Mouse (Mus musculus) liver, embryonic 12.5 days (tissue): Measurements from ENCODE around the gene Rnf225. TPM values are rescaled to one million over a fixed set of nuclear protein-coding genes. Genes with fewer than 3 reads are reported as not detected.
"Not testable (repeated sequence)": the region's sequence is repeated elsewhere in the genome, so short reads cannot be mapped to it uniquely, and the experiment has no call there.

ENCODE experiments used
- ATAC-seq: fragments of 200-750 bp; cut with Nextera tagmentation; 2 replicates; pipeline ENCODE4 v1.8.0; 2017; ENCODE audit warnings: moderate number of reproducible peaks, mild to moderate bottlenecking, moderate library complexity
- H3K27ac ChIP-seq: fragments of 300-500 bp; sonication (generic); 2 replicates; pipeline ENCODE4 v1.5.1; 2016; ENCODE audit warnings: mild to moderate bottlenecking
- H3K27me3 ChIP-seq: fragments of 300-500 bp; sonication (generic); replicated peaks from 2 replicates; pipeline ENCODE4 v1.6.1; 2016; ENCODE audit warnings: mild to moderate bottlenecking, moderate library complexity
- H3K36me3 ChIP-seq: fragments of 300-500 bp; sonication (generic); 2 replicates; pipeline ENCODE4 v1.6.1; 2016; ENCODE audit warnings: mild to moderate bottlenecking, moderate library complexity
- H3K4me1 ChIP-seq: fragments of 300-500 bp; sonication (generic); 2 replicates; pipeline ENCODE4 v1.6.1; 2016
- H3K4me2 ChIP-seq: fragments of 300-500 bp; sonication (generic); 2 replicates; pipeline ENCODE4 v1.6.1; 2016; ENCODE audit warnings: mild to moderate bottlenecking, moderate library complexity
- H3K4me3 ChIP-seq: fragments of 300-500 bp; sonication (generic); 2 replicates; pipeline ENCODE4 v1.5.1; 2016; ENCODE audit warnings: mild to moderate bottlenecking, moderate library complexity
- H3K9ac ChIP-seq: fragments of 300-500 bp; sonication (generic); 2 replicates; pipeline ENCODE4 v1.6.1; 2016; ENCODE audit warnings: mild to moderate bottlenecking, moderate library complexity
- H3K9me3 ChIP-seq: fragments of 300-500 bp; sonication (generic); replicated peaks from 2 replicates; pipeline ENCODE4 v1.6.1; 2016; ENCODE audit warnings: mild to moderate bottlenecking, moderate library complexity
- whole genome bisulfite sequencing: fragments of 180-500 bp; shearing (Covaris S2); methylation state at CpG from one replicate; pipeline ENCODE4 v1.1.7; 2016; ENCODE audit not compliant: insufficient replicate concordance; 5-methylcytosine and 5-hydroxymethylcytosine counted together
- polyA plus RNA-seq: library from polyadenylated mRNA; unstranded; fragments of >200 nt; fragmentation: Nextera tagmentation; extraction: Ambion mirVana; gene quantifications from 2 replicates; pipeline ENCODE4 v1.2.1, GENCODE M21; 2016

Rnf225 gene
- polyA plus RNA-seq = 0.24 and 0.43 TPM in 2 replicates

DNA sequence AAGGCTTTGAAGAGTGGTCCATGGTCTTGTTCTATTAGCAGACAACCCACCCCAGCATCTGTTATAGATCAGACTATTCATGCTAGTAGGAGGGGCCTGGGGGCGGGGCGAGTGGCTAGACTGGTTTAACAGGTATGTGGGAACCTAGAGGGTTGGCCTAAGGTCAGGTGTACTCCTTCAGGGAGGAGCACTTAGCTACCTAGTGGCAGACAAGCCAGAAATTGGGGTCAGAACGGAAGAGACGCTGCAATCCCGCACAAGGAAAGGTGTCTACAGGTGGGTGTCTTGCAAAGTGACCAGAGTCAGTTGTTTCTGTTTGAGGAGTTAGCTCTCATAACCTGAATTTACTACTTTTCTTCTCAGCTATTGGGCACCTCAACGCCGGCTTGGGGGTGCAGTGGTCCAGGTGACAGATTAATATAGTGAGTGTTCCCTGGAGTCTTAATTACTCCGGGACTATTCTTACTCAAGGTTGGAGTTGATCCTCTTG lies at the start of gene Rnf225:
Rnf225 (plus strand) TSS at position 226 of the 490 bp plus-strand sequence.
- H3K36me3 ChIP-seq = peaks cover 51% of the 10 kb centered on the region
- 26% methylated on average over 8 of the region's 8 CpGs for whole genome bisulfite sequencing
- no peak within 1 kb of the TSS; the same call in 1 of the 2 replicates for H3K27ac ChIP-seq
- peak; percentile 9 for ATAC-seq
- H3K4me1 ChIP-seq = peaks cover 43% of the 10 kb centered on the region
- peak within 1 kb of the TSS; percentile 66 for H3K4me2 ChIP-seq
- peaks cover 24% of the 10 kb centered on the region for H3K27me3 ChIP-seq
- H3K9ac ChIP-seq = peak within 1 kb of the TSS; percentile 56
- H3K9me3 ChIP-seq = no peaks in the 10 kb centered on the region
- H3K4me3 ChIP-seq = peak within 1 kb of the TSS; percentile 40

GRCm38 (mm10) chr7:12880036-12880435 lies 47.2 kb upstream of the Rnf225 start:
- peaks cover 19% of the 10 kb centered on the region for H3K4me1 ChIP-seq
- H3K27ac ChIP-seq = no peak overlapping the region
- no peak overlapping the region for H3K9ac ChIP-seq
- no peak for ATAC-seq
- no peak overlapping the region for H3K4me2 ChIP-seq
- no peaks in the 10 kb centered on the region for H3K27me3 ChIP-seq
- H3K4me3 ChIP-seq = no peak overlapping the region
- H3K36me3 ChIP-seq = no peaks in the 10 kb centered on the region; the same call in 1 of the 2 replicates
- no peaks in the 10 kb centered on the region for H3K9me3 ChIP-seq

DNA sequence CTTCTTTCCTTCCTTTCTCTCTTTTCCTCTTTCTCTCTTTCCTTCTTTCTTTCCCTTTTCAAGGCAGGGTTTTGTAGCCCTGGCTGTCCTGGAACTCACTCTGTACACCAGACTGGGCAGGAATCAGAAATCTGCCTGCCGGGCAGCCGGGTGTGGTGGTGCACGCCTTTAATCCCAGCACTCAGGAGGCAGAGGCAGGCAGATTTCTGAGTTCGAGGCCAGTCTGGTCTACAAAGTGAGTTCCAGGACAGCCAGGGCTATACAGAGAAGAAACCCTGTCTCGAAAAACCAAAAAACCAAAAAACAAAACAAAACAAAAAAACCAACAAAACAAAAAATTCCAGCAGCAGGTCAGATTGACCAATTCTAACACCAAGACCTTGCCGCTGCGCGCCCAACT lies 46.7 kb upstream of the Rnf225 start:
- WGBS = 33% methylated on average over 8 of the region's 8 CpGs
- H3K9me3 ChIP-seq, ATAC-seq, H3K27ac ChIP-seq, H3K27me3 ChIP-seq, H3K36me3 ChIP-seq: not testable (repeated sequence)
- Histone ChIP-seq H3K4me1 (peaks cover 19% of the 10 kb centered on the region), H3K4me3 (peak overlapping the region; percentile 68), H3K9ac (peak overlapping the region; percentile 68; the same call in 1 of the 2 replicates), H3K4me2 (peak overlapping the region; percentile 87)

- Histone ChIP-seq H3K4me3 (peak within 1 kb of the TSS; percentile 68), H3K27ac (peak within 1 kb of the TSS; percentile 48; the same call in 1 of the 2 replicates), H3K9ac (peak within 1 kb of the TSS; percentile 68), H3K4me2 (peak within 1 kb of the TSS; percentile 87), H3K9me3 (no peaks in the 10 kb centered on the region), H3K4me1 (peaks cover 19% of the 10 kb centered on the region), H3K36me3 (peaks cover 8% of the 10 kb centered on the region), H3K27me3 (no peaks in the 10 kb centered on the region)
- peak; percentile 100 for ATAC-seq
- 1% methylated on average over 35 of the region's 35 CpGs for WGBS
Measured at GRCm38 (mm10) chr7:12880911-12881660, 46.1 kb upstream of the Rnf225 start, which contains the start of gene Zfp128. TSS of gene Zfp128 (plus strand) at chr7:12881177.

DNA sequence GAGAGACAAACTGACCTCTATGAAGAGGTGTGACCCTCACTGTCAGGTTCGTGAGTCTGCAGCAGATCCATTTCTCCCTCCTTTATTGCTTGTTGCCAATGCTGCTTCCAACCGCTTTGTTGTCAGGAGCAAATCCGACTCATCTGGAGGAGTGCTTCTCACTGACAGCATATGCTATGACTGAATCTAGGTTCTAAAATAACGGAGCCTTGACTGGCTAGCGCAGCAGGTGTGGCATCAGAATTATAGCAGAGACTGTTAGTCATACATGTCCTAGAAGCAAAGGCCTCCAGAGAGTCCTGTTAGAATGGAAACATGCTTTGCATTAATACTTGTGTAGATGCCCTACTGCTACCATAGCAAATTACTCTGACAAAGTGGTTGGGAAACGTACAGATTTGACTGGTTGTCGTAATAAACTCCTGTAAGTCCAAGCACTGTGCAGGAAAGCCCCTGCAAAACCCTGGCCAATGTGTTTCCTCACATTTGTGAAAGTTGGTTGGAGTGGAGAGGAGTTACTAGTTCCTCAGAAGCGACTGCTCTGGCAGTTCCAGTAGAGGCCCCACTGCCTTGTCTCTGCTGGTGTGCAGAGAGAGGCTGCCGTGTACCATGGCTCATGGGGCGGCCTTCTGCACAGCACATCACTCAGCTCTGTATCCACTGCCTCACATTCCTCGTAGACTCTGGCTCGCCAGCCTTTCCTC lies 40.5 kb upstream of the Rnf225 start:
- peaks cover 52% of the 10 kb centered on the region for H3K36me3 ChIP-seq
- H3K27ac ChIP-seq = no peak overlapping the region
- H3K27me3 ChIP-seq = no peaks in the 10 kb centered on the region
- H3K4me2 ChIP-seq = no peak overlapping the region
- no peaks in the 10 kb centered on the region for H3K9me3 ChIP-seq
- H3K9ac ChIP-seq = no peak overlapping the region
- no peak for ATAC-seq
- no peak overlapping the region for H3K4me3 ChIP-seq
- 80% methylated on average over 12 of the region's 12 CpGs for WGBS
- peaks cover 10% of the 10 kb centered on the region for H3K4me1 ChIP-seq

DNA sequence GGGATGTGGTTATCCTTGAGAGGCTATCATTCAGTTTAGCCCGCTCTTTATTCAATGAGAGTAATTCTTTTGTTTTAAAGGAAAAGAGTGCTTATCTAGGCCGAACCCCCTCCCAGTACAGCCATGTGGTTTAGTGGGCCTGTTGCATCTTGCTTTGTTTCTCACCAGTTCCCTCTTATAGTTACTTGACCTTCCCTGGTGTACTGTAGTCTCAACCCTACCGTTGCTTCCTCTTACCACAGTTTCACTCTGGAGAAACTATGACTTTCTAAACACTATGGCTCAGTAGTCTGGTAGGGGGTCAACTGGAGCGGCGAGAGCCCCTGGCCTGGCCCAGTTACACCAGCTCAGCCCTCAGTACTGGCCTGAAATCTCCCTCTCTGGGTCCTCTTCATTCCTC lies 39.6 kb upstream of the Rnf225 start:
- peaks cover 52% of the 10 kb centered on the region for H3K36me3 ChIP-seq
- H3K9me3 ChIP-seq = no peaks in the 10 kb centered on the region
- whole genome bisulfite sequencing = 75% methylated on average over 5 of the region's 5 CpGs
- no peak for ATAC-seq
- no peak overlapping the region for H3K4me2 ChIP-seq
- no peak overlapping the region for H3K9ac ChIP-seq
- no peak overlapping the region for H3K4me3 ChIP-seq
- 0 out of 2 replicates have a peak, but pooled peaks cover under 1% of the 10 kb centered on the region for H3K4me1 ChIP-seq
- no peak overlapping the region for H3K27ac ChIP-seq
- no peaks in the 10 kb centered on the region for H3K27me3 ChIP-seq

DNA sequence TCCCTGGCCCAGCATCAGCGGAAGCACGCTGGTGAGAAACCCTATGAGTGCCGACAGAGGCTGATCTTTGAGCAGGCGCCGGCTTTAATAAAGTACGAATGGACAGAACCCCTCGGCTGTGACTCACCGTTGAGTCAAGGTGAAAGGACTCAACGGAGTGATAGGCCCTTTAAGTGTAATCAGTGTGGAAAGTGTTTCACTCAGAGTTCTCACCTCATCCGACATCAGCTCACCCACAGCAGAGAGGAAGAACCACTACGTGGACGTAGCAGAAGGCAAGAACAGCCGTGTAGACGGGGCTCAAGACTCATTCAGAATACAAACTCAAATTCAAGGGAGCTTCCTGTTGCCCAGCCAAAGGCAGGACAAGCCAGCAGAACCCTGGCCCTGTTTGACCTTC lies 36.3 kb upstream of the Rnf225 start:
- Histone ChIP-seq H3K9me3 (no peaks in the 10 kb centered on the region), H3K4me3 (no peak overlapping the region), H3K4me1 (no peaks in the 10 kb centered on the region), H3K36me3 (peaks cover 45% of the 10 kb centered on the region), H3K27me3 (no peaks in the 10 kb centered on the region), H3K4me2 (no peak overlapping the region), H3K27ac (no peak overlapping the region), H3K9ac (no peak overlapping the region)
- ATAC-seq = no peak
- WGBS = 83% methylated on average over 14 of the region's 14 CpGs

DNA sequence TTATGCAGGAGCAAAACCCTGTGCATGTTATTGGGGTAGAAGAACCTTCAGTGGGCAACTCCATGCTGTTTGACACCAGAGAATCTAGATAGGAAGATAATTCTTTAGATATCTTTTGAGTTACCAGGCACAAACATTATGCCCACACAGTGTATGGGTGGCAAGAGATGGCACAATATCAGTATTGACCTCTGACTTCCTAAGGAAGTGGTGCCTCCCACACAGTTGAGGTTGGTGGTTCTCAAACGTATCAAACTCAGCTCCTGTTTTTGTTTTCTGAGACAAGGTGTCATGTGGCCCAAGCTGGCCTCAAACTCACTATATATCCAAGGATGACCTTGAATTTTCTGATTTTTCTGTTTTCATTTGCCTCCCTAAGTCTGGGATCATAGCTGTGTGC lies 35.9 kb upstream of the Rnf225 start:
- no peak overlapping the region for H3K4me2 ChIP-seq
- H3K9me3 ChIP-seq = no peaks in the 10 kb centered on the region
- no peaks in the 10 kb centered on the region for H3K27me3 ChIP-seq
- ATAC-seq = no peak
- WGBS = 35% methylated on average over 1 of the region's 1 CpGs
- H3K4me3 ChIP-seq = no peak overlapping the region
- H3K27ac ChIP-seq = no peak overlapping the region
- no peaks in the 10 kb centered on the region for H3K4me1 ChIP-seq
- peaks cover 42% of the 10 kb centered on the region for H3K36me3 ChIP-seq
- no peak overlapping the region for H3K9ac ChIP-seq

DNA sequence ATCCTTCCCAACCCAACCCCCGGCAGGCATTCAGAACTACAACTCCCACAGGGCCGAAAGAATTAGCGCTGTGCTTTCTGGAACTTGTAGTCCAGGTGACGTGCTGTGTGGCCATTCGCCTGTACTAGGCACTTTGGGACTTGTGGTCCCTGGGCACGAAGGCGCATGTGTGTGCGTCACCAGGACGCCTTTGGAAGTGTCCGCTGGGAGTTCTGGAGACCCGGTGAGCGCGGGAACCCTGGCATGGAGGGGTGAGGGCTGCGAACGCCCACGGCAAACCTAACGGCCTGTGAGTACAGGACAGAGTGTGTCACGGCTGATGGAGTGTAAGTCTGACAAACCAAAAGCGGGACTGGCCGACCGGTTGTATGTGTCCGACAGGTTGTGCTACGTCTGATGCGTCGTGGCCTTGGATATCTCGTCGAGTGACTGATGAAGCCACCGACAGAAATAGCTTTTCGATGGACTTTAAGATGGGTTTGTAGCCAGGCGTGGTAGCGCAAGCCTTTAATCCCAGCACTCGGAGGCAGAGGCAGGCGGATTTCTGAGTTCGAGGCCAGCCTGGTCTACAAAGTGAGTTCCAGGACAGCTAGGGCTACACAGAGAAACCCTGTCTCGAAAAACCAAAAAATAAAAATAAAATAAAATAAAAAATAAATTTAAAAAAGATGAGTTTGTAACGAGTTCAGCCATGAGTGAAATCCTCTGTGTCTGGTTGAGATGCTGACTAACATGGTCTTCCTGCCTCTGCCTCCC lies 29.4 kb upstream of the Rnf225 start, which contains the start of gene Zscan22:
Zscan22 (plus strand) TSS at position 161 of the 756 bp plus-strand sequence.
- H3K36me3 ChIP-seq = peaks cover 12% of the 10 kb centered on the region
- H3K27ac ChIP-seq = peak within 1 kb of the TSS; percentile 45; the same call in 1 of the 2 replicates
- peak; percentile 98 for ATAC-seq
- 3% methylated on average over 36 of the region's 36 CpGs for WGBS
- peak within 1 kb of the TSS; percentile 68 for H3K4me3 ChIP-seq
- H3K4me1 ChIP-seq = peaks cover 14% of the 10 kb centered on the region
- no peaks in the 10 kb centered on the region for H3K27me3 ChIP-seq
- H3K9ac ChIP-seq = peak within 1 kb of the TSS; percentile 73
- peak within 1 kb of the TSS; percentile 69 for H3K4me2 ChIP-seq
- no peaks in the 10 kb centered on the region for H3K9me3 ChIP-seq

DNA sequence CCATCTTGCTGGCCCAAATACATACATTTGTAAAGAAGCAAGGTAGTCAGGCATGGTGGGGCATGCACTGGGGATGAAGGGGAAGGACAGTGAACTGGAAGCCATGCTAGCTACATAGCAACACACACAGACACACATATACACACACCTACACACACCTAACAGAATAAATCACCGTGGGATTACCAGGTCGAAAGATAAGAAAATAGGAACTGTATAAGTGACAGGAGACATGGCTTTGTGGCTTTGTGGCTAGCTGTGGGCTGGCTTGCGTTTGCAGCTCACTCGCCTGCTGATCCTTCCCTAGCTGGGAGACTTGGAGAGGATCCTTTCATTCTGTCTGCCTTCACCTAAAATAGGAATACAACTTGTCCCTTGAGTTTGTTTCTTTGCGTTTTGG lies 25.7 kb upstream of the Rnf225 start:
- no peak for ATAC-seq
- no peak overlapping the region for H3K4me3 ChIP-seq
- H3K9me3 ChIP-seq = no peaks in the 10 kb centered on the region
- 47% methylated on average over 5 of the region's 5 CpGs for WGBS
- H3K27ac ChIP-seq = no peak overlapping the region
- peaks cover 49% of the 10 kb centered on the region for H3K36me3 ChIP-seq
- H3K9ac ChIP-seq = no peak overlapping the region
- H3K4me2 ChIP-seq = no peak overlapping the region
- peaks cover 30% of the 10 kb centered on the region for H3K4me1 ChIP-seq
- no peaks in the 10 kb centered on the region for H3K27me3 ChIP-seq

DNA sequence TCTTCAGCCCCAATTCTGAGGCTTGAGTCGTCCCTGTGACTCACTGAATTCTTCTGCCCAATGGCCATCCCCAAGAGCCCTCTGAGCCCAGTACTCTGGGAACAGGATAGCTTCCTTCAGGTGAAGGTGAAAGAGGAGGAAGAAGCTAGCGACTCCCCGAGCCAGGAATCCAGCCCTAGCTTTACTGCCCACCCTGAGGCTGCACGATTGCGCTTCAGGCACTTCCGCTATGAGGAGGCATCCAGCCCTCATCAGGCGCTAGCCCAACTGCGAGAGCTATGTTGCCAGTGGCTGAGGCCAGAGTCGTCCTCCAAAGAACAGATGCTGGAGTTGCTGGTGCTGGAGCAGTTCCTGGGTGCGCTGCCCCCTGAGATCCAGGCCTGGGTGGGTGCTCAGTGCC lies 23.6 kb upstream of the Rnf225 start:
- H3K27ac ChIP-seq = 0 out of 2 replicates have a peak overlapping the region, but pooled peaks have one; percentile 24
- no peaks in the 10 kb centered on the region for H3K9me3 ChIP-seq
- H3K4me2 ChIP-seq = peak overlapping the region; percentile 49
- peak; percentile 27 for ATAC-seq
- H3K9ac ChIP-seq = peak overlapping the region; percentile 42; the same call in 1 of the 2 replicates
- H3K36me3 ChIP-seq = peaks cover 70% of the 10 kb centered on the region
- peaks cover 26% of the 10 kb centered on the region for H3K4me1 ChIP-seq
- H3K4me3 ChIP-seq = peak overlapping the region; percentile 34
- WGBS = 37% methylated on average over 10 of the region's 10 CpGs
- H3K27me3 ChIP-seq = no peaks in the 10 kb centered on the region
